Mouse (Mus musculus): Measurements from ENCODE around the gene Plekha7.
A peak's percentile ranks its signal among the peaks of the same experiment; 100 is the strongest.

Gene Plekha7

GRCm38 (mm10) chr7:116288996-116289395 lies 19.2 kb downstream of the Plekha7 start:
- no peak for DNase-seq (ENCODE audit: low spot score in 2 of 2)

DNA sequence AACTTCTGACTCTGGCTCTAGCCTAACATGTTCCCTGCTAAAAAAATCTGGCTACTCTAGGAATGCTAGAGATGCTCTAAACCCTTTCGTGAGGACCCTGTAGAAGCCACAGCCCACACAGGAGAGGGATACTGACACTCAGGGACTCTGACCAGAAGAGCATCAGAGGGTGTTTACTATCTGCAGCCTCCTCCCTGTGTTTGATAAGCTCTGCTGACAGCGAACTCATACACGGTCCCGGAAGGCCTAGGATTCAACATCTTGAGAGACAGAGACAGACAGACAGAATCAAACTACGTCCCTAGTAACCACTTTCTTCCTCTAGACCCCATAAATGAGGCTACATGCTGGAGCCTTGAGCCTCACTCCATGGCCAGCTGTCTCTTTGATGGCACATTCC lies 20.2 kb downstream of the Plekha7 start:
- no peak for DNase-seq (ENCODE audit: low spot score in 2 of 2)

DNA sequence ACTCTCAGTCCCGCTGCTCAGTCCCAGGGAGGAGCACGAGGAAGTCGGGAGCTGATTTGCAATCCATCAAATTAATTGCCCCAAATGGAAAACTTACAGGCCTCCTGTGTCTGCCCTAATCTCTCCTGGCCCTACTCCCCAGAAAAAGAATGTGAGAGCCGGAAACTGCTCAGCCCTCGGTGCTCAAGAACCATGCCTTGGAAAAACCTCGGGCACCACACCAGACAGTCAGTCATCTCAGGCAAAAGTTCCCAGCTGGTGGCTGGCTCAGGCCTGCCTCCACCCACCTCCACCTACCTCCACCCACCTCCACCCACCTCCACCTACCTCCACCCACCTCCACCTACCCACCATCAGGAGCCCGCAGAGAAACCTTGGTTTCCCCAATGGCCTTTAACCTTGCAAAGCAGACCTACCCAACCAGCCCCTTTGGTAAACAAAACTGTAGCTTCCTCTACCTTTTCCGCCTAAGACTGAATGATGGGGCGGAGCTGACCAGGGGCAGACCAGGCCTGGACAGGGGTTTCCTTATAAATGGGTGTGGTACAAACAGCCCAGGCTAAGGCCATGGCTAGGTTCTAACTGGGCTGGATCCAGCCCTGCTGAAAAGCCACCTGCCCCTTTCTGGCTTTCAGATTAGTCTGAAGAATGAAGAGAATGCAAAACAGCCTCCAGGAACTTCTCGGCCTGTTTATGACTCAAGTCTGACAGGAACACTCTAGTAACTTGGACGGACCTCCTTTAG lies 21.4 kb downstream of the Plekha7 start:
- DNase-seq (ENCODE audit: low spot score in 2 of 2) = no peak

- no peak for DNase-seq (ENCODE audit: low spot score in 2 of 2)
Observed at GRCm38 (mm10) chr7:116286173-116286572, 22.0 kb downstream of the Plekha7 start.

- DNase-seq (ENCODE audit: low spot score in 2 of 2) = no peak
Observed at GRCm38 (mm10) chr7:116285216-116285615, 23.0 kb downstream of the Plekha7 start.

DNA sequence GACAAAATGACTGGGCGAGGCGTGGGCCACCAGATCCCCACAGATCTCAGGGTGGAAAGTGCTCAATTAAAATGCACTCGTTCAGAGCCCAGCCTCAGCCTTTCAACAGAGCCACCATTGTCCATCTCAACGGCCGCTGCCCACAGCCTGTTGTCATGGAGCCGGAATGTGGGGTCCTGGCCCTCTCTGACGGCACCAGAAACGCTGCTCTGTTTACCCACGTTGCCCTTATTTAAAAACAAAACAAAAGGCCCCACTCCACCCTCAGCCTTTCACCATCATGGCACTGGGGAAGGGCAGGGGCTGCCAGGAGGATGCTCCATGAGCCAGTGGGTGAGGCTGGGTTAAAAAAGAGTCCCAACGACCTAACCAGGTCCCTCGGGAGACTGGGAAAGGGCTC lies 25.4 kb downstream of the Plekha7 start:
- peak in 1 of 2 experiments; percentile 29 for DNase-seq (ENCODE audit: low spot score in 2 of 2)

DNA sequence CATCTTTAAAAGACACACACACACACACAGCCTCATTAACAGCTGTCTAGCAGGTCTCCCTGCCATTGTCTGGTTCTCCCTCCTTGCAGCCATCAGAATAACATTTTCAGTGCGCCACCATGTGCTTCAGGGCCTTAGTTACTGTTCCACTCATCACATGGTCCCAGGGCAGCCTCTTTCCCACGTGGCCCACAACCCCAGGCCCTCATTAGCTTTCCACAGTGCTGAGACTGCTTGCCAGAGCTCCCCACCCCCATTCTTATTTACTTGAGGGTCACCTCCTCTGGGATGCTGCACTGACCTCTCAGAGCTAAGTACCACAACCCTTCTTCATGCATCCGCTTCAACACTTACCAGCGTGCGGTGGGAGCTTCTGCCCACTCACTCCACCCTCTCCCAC lies 28.1 kb downstream of the Plekha7 start:
- no peak for DNase-seq (ENCODE audit: low spot score in 2 of 2)

DNA sequence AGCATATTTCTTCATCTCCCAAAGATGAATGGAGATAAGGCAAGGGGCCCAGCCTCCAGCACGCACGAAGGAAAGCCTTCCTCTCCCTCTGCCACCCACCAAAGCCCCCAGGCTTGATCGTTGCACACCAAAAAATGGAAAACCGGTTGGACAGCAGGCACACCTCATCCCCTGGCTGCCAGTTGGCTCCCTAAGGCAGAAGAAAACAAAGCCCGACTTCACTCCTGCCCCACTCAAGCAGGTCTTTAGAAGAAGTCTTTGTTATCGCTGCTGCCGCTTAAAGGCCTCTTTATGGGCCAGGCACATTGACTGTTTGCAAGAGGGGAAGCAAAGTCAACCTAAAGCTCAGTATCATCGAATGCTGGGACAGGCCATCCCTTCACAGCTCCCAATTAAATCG lies 29.9 kb downstream of the Plekha7 start:
- DNase-seq (ENCODE audit: low spot score in 2 of 2) = no peak

DNA sequence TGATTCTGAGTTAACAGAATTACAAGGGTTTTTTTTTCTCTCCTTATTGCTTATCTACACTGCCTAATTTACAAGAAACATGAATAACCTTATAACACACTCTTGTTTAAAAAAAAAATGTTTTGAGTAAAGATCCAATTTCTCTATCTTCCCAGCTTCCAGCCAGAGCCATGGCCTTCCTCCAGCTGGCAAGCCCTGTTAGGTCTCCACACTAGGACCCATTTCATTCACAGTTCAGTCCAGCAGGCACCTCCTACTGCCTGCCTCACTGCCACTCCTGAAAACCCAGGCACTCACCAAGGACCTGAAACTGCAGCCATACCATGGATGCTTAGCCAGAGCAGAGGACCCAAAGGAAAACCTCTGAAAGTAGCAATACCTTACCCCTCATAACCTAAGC lies 31.9 kb downstream of the Plekha7 start:
- DNase-seq (ENCODE audit: low spot score in 2 of 2) = no peak

DNA sequence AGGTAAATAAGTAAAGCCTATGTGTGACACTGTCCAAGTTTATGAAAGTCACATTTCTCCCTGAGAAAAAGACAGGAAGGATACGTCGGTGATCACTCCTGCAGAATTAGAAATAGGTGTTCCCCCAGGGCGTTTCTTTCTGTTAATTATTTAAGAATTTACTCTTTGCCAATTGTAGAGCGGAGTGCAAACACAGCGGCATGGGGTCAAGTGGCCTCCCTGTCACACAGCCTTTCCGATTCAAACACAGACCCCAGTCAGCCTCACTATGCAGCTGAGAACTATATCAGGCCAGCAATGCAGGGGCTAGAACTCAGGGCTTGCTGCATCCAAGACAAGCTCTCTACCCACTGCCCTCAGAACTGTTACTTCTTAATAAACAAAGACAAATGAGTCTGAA lies 35.1 kb downstream of the Plekha7 start:
- DNase-seq (ENCODE audit: low spot score in 2 of 2) = no peak

GRCm38 (mm10) chr7:116269501-116269995 lies 38.6 kb downstream of the Plekha7 start:
- no peak for DNase-seq (ENCODE audit: low spot score in 2 of 2)

GRCm38 (mm10) chr7:116268113-116268926 lies 39.9 kb downstream of the Plekha7 start:
- no peak for DNase-seq (ENCODE audit: low spot score in 2 of 2)

DNA sequence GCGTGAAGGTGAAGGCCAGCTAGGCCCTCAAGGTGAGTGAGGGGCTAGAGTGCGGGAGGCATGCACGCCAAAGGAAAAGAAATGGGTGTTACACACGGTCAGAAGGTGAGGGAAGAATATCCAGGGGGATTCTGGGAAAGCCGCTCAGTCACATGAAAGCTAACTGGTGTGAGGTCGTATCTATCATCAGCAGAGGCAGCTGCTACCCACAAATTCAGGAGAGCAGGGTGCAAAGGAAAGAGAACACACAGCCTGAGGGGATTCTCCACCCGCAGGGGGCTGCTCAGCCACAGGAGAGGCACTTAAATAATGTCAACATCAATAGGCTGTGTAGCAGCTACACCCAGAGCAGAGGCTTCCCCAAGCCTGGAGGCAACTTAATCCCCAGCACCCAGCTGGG lies 44.9 kb downstream of the Plekha7 start:
- no peak for DNase-seq (ENCODE audit: low spot score in 2 of 2)

DNA sequence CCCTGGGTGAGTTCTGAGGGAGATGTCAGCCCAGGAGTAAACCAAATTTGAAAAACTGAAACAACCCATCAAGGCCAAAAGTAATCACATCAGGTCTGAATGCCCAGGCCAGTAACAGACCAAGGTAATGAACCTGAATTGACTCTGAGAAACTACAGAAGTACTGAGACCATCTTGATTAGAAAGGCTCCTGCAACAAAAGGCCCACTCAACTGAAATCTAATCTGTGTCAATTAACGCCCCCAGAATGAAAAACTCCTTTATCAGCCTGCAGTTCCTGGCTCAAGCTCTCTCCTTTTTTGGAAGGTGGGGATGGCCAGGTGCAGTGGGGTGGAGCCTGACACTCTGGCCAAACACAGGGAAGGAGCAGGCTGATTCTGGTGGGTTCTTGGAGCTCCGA lies 45.7 kb downstream of the Plekha7 start:
- no peak for DNase-seq (ENCODE audit: low spot score in 2 of 2)

DNA sequence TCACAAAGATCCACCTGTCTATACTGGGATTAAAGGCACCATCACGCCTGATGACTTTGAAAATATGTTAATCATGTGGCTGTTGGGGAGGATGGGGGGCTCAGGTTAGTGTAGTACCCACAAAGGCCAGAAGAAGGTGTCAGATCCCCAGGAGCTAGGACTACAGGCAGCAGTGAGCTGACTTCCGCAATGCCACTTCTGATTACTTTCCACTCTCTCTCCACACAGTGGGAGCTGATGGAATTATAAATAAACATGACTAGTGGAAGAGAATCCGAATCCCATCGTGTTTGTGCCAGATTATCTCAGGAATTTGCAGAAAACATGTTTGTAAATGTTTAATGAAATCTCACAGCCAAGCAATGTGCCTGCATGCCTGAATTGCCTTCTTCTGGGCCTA lies 46.1 kb downstream of the Plekha7 start:
- no peak for DNase-seq (ENCODE audit: low spot score in 2 of 2)

DNA sequence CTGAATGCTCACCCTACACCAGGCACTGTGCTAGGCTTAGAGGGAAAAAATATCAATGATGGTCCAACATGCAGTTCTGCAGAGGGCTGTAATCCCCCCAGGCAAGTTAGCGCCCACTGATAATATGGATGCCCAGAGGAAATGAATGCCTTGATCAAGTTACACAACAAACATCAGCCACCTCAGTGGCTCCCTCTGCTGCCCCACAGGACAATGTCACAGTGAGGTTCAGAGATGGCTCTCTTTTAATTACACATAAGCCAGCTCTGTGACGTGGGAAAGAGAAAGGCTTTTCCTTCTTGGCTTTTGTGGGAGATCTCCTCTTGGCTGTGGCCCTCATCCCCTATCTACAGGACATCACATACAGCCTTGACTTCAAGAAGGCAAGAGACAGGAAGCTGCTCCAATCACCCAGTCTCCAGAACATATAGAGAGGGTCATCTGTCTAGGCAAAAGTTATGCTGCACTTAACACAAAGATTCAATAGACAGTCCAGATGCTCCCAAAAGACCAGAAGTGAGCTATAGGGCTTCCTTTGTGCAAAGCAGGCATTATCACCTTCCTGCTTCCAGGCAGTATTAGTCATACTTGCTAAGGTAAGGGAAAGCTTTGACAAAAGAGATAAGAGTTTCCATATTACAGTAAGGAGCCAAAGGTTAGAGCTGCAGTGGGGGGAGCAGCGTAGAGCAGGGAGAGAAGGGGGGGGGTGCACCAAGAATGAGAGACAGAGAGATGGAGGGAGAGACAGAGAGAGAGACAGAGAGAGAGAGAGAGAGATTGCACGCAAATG lies 47.2 kb downstream of the Plekha7 start:
- DNase-seq (ENCODE audit: low spot score in 2 of 2) = no peak

GRCm38 (mm10) chr7:116258464-116259185 lies 49.6 kb downstream of the Plekha7 start:
- DNase-seq (ENCODE audit: low spot score in 2 of 2) = peak; percentile 69 to 77

DNA sequence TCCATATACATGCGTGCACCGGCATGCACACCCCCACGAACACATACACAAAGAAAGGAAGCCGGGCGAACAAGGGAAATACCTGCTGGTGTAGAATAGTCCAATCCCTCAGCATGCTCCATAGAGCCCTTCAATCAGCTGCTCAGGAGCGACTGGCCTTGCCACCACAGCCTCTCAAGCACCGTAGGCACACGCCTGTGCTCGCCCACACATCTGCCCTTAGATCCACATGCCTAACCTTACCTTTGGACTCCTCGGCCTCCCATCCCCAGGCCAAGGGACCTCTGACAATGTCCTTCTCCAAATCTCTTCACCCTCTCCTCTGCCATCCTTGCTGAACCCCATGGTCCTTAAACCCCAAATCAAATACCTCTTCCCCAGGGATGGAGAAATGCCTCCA lies 50.2 kb downstream of the Plekha7 start:
- no peak for DNase-seq (ENCODE audit: low spot score in 2 of 2)

GRCm38 (mm10) chr7:116255664-116256063 lies 52.5 kb downstream of the Plekha7 start:
- DNase-seq (ENCODE audit: low spot score in 2 of 2) = no peak

DNA sequence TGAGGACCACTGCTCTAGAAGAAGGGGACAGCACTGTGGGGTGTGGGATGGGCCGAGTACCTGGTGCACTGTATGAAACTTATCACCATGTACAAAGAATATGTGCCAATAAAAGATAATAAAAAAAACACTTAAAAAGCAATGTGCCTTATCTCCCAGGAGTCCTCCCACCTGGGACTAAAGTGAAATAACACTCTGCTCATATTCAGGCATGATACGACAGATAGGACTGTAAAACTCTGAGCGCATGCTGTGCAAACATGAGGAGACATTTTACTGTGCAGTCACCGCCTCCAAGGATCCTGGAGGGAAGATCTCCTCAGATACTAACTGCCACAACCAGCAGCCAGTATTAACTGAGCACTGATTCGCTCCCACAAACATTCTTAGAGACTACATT lies 53.5 kb downstream of the Plekha7 start:
- no peak for DNase-seq (ENCODE audit: low spot score in 2 of 2)

GRCm38 (mm10) chr7:116252470-116252869 lies 55.7 kb downstream of the Plekha7 start:
- no peak for DNase-seq (ENCODE audit: low spot score in 2 of 2)

DNA sequence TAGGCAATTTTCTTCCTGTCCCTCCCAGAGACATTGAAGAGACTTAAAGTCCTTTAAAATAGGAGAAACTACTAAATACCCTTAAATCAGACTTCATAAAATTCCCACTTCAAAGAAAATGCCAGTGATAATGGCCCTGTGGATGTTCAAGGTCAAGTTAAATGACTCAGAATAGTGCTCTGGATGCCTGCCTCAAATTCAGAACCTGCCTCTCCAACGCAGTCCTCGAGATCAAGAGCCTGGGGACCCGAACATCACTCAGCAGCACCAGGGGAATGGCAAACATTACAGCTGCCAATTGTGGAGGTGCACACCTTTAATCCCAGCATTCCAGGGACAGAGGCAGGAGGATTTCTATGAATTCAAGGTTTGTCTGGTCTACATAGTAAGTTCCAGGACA lies 56.7 kb downstream of the Plekha7 start:
- DNase-seq (ENCODE audit: low spot score in 2 of 2) = no peak
